Mouse (Mus musculus) liver, embryonic 11.5 days (tissue): ENCODE results near the gene Majin. TPM values are rescaled to one million over a fixed set of nuclear protein-coding genes. Genes with fewer than 3 reads are reported as not detected.

Experiments used
- ATAC-seq: fragments of 200-750 bp; cut with Nextera tagmentation; replicated peaks from 2 replicates; pipeline ENCODE4 v1.8.0; 2017; ENCODE audit warnings: moderate number of reproducible peaks, mild to moderate bottlenecking, moderate TSS enrichment, moderate library complexity; ENCODE audit not compliant: low FRiP score
- DNase-seq: peaks from one replicate; pipeline ENCODE4 v3.0.0-alpha.2; 2017; ENCODE audit warnings: low spot score
- H3K27ac ChIP-seq: fragments of 300-500 bp; sonication (generic); 2 replicates; pipeline ENCODE4 v1.5.1; 2014; ENCODE audit warnings: mild to moderate bottlenecking, low read depth, low read length, control low read depth
- H3K27me3 ChIP-seq: fragments of 300-500 bp; sonication (generic); replicated peaks from 2 replicates; pipeline ENCODE4 v1.6.1; 2014; ENCODE audit warnings: low read length, mixed read lengths; ENCODE audit not compliant: control insufficient read depth, insufficient read depth
- H3K36me3 ChIP-seq: fragments of 300-500 bp; sonication (generic); 2 replicates; pipeline ENCODE4 v1.6.1; 2014; ENCODE audit warnings: mild to moderate bottlenecking, low read length, moderate library complexity, mixed read lengths; ENCODE audit not compliant: control insufficient read depth, insufficient read depth
- H3K4me1 ChIP-seq: fragments of 300-500 bp; sonication (generic); replicated peaks from 2 replicates; pipeline ENCODE4 v1.6.1; 2014; ENCODE audit warnings: low read length, mixed read lengths; ENCODE audit not compliant: control insufficient read depth, insufficient read depth
- H3K4me2 ChIP-seq: fragments of 300-500 bp; sonication (generic); 2 replicates; pipeline ENCODE4 v1.6.1; 2014; ENCODE audit warnings: mild to moderate bottlenecking, control low read depth, moderate library complexity
- H3K4me3 ChIP-seq: fragments of 300-500 bp; sonication (generic); 2 replicates; pipeline ENCODE4 v1.5.1; 2014; ENCODE audit warnings: low read depth, low read length, control low read depth
- H3K9ac ChIP-seq: fragments of 300-500 bp; sonication (generic); 2 replicates; pipeline ENCODE4 v1.6.1; 2014; ENCODE audit warnings: low read depth, low read length, control low read depth
- H3K9me3 ChIP-seq: fragments of 300-500 bp; sonication (generic); 2 replicates; pipeline ENCODE4 v1.6.1; 2016; ENCODE audit warnings: low read length, inconsistent platforms, mixed read lengths; ENCODE audit not compliant: control insufficient read depth
- WGBS: fragments of 180-500 bp; shearing (Covaris S2); extraction: QIAGEN DNeasy Blood & Tissue Kit; methylation state at CpG from one replicate; pipeline ENCODE4 v1.1.7; 2014; 5-methylcytosine and 5-hydroxymethylcytosine counted together
- polyA plus RNA-seq: library from polyadenylated mRNA; unstranded; fragments of >200 nt; fragmentation: Nextera tagmentation; extraction: Ambion mirVana; gene quantifications from 2 replicates; pipeline ENCODE4 v1.2.1, GENCODE M21; 2014

Gene Majin
- polyA plus RNA-seq, 1 experiment from 2014 or later: not detected

DNA sequence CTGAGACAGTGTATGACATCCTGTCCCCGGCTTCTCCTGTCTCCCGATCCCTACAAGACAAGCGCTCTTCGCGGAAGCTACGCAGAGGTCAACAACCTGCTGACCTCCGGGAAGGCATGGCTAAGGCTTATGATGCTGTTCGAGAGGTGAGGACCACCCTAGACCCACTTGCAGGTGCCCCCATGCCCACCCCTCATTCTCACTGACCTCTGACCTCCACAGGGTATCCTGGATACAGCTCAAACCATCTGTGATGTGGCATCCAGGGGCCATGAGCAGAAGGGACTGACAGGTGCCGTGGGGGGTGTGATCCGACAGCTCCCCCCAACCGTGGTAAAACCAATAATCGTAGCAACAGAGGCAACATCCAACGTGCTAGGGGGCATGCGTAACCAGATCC is 77.2 kb downstream of the Majin start:
- Histone ChIP-seq H3K4me3 (no peak overlapping the region), H3K36me3 (peaks cover 23% of the 10 kb centered on the region), H3K27me3 (no peaks in the 10 kb centered on the region), H3K4me1 (no peaks in the 10 kb centered on the region), H3K9ac (no peak overlapping the region), H3K4me2 (no peak overlapping the region), H3K27ac (no peak overlapping the region), H3K9me3 (peaks cover 2% of the 10 kb centered on the region; the same call in 1 of the 2 replicates)
- 93% methylated on average over 14 of the region's 14 CpGs for WGBS
- no peak for DNase-seq
- ATAC-seq: no peak

- H3K4me2 ChIP-seq: no peak overlapping the region
- no peak; the same call in 1 of the 2 replicates for ATAC-seq
- WGBS: 52% methylated on average over 7 of the region's 7 CpGs
- H3K27ac ChIP-seq: 0 out of 2 replicates have a peak overlapping the region, but pooled peaks have one; percentile 11
- H3K27me3 ChIP-seq: no peaks in the 10 kb centered on the region
- peak; percentile 78 for DNase-seq
- H3K9me3 ChIP-seq: peaks cover 2% of the 10 kb centered on the region; the same call in 1 of the 2 replicates
- no peaks in the 10 kb centered on the region for H3K4me1 ChIP-seq
- H3K4me3 ChIP-seq: no peak overlapping the region
- no peak overlapping the region for H3K9ac ChIP-seq
- H3K36me3 ChIP-seq: peaks cover 19% of the 10 kb centered on the region
These were observed 78.0 kb downstream of the Majin start for GRCm38 (mm10) chr19:6262222-6262621.

DNA sequence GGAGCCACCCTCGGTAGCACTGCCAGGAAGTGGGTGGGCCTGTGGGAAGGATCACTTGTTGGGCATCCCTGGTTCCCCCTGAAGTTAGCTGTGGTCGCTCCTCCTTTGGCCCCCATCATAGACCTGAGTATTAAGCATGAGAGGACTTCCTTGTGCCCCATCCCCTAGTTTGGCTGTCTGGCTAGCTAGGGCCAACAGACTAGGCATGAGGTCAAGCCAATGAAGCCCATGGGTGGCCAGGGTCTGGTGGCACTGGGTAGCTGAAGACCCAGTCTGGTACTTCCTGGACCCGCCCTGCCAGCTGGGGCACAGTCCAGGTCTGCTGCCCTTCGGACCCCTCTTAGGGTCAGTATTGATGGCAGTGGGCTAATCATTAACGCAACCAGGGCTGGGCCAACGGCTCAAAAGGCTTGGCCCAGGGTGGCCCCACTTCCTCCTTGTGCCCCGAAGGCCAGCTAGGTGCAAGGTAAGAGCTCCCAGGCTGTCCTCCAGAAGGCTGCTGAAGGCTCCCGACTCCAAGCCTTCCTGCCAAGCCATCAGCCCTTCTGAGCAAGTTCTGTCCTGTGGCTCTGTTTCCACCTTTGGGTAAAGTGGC is 78.7 kb downstream of the Majin start:
- Histone ChIP-seq H3K4me1 (no peaks in the 10 kb centered on the region), H3K36me3 (peaks cover 15% of the 10 kb centered on the region), H3K4me2 (peak overlapping the region; percentile 54; the same call in 1 of the 2 replicates), H3K9me3 (peaks cover 2% of the 10 kb centered on the region; the same call in 1 of the 2 replicates), H3K27ac (0 out of 2 replicates have a peak overlapping the region, but pooled peaks have one; percentile 11), H3K9ac (peak overlapping the region; percentile 39), H3K27me3 (no peaks in the 10 kb centered on the region), H3K4me3 (peak overlapping the region; percentile 30)
- DNase-seq (no peak), ATAC-seq (peak; percentile 67)
- WGBS: 67% methylated on average over 8 of the region's 8 CpGs

- H3K36me3 ChIP-seq: peaks cover 13% of the 10 kb centered on the region
- H3K4me3 ChIP-seq: peak overlapping the region; percentile 30
- peak overlapping the region; percentile 39; the same call in 1 of the 2 replicates for H3K9ac ChIP-seq
- no peaks in the 10 kb centered on the region for H3K27me3 ChIP-seq
- no peak overlapping the region for H3K27ac ChIP-seq
- 61% methylated on average over 9 of the region's 9 CpGs for WGBS
- H3K4me2 ChIP-seq: peak overlapping the region; percentile 54
- DNase-seq (no peak), ATAC-seq (no peak)
- H3K4me1 ChIP-seq: no peaks in the 10 kb centered on the region
- peaks cover 2% of the 10 kb centered on the region; the same call in 1 of the 2 replicates for H3K9me3 ChIP-seq
These were observed 80.0 kb downstream of the Majin start for GRCm38 (mm10) chr19:6264200-6264599.

DNA sequence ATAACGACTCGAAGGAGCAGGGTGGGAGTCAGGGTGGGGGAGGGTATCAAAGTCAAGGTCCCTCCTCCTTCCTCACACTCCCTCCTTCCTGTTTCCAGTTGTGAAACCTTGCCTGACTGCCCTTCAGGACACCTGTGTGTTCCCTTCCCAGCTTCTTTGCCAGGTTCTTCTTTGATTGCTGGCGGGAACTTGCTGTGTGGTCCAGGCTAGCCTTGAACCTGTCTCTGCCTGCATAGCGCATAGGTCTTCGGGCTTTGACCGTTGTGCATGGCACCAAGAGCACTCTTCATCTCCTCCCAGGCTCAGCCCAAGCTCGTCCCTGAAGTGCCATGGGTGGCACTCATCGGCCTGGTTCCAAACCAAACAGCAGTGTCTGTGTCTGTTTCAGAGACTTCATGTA is 80.8 kb downstream of the Majin start:
- H3K4me2 ChIP-seq: peak overlapping the region; percentile 54
- peak overlapping the region; percentile 2; the same call in 1 of the 2 replicates for H3K4me3 ChIP-seq
- peaks cover 12% of the 10 kb centered on the region for H3K36me3 ChIP-seq

DNA sequence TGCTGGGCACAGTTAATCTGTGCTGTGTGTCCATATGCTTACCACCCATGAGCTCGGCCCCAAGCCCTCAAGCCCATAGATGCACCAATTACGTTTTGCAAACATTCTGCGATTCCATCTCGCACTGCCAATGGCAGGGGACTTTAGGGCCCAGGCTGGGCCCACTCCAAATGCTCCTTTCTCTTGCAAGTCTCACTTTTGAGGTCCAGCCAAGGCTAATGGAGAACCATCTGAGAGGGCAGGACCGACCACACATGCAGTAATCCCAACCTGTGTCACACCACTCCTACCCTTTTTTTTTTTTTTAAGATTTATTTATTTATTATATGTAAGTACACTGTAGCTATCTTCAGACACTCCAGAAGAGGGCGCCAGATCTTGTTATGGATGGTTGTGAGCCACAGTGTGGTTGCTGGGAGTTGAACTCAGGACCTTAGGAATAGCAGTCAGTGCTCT is 81.6 kb downstream of the Majin start:
- H3K27me3 ChIP-seq: no peaks in the 10 kb centered on the region
- H3K9me3 ChIP-seq: peaks cover 2% of the 10 kb centered on the region; the same call in 1 of the 2 replicates
- no peak overlapping the region for H3K27ac ChIP-seq
- peaks cover 6% of the 10 kb centered on the region for H3K36me3 ChIP-seq
- H3K4me1 ChIP-seq: no peaks in the 10 kb centered on the region
- H3K9ac ChIP-seq: no peak overlapping the region
- H3K4me2 ChIP-seq: no peak overlapping the region; the same call in 1 of the 2 replicates
- no peak overlapping the region for H3K4me3 ChIP-seq
- DNase-seq: no peak
- WGBS: 67% methylated on average over 6 of the region's 6 CpGs
- no peak for ATAC-seq

More for the DNA sequence above, 80.8 kb downstream of the Majin start:
- H3K9ac ChIP-seq: no peak overlapping the region
- H3K27me3 ChIP-seq: no peaks in the 10 kb centered on the region
- no peaks in the 10 kb centered on the region for H3K4me1 ChIP-seq
- 75% methylated on average over 8 of the region's 8 CpGs for WGBS
- H3K9me3 ChIP-seq: peaks cover 2% of the 10 kb centered on the region; the same call in 1 of the 2 replicates
- DNase-seq (no peak), ATAC-seq (no peak)
- H3K27ac ChIP-seq: no peak overlapping the region

DNA sequence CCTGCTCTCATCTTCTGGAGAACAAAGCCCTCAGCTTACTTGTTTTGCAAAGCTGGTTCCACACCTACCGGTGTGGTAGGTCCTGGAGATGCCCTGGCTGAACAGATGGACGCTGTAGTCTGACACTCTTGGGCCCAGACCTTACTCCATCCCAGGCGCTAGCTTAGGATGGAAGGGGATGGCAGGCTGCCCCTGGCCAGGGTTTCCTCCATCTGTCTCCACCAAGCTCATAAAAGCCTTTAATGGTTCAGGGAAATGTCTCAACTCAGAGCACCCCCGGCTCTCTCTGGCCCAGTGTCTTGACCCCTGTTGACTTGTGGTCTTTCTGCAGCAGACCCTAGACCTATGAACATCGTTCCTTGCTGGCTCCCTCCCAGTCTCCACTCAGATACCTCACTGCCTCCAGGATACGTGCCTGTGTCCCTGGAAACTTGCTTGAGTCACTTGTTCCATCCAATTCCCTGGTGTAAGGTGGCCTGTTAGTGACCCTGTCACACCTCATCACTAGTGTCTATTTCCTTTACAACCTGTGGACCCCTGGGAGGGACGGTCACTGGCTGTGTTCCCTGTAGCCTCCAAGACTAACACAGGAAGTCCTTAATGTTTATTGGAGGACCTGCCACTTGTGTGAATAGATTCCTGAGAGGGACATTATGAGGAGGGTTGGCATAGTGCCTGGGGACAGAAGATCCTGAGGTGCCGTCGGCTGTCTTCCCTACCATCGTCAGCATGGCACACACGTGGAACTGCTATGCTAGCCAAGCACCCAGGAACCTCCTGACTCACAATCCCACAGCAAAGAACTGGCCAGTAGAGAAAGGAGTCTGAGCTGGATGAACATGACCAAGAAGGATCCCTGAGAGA is 83.3 kb downstream of the Majin start:
- Histone ChIP-seq H3K9me3 (no peaks in the 10 kb centered on the region), H3K4me2 (no peak overlapping the region), H3K27me3 (no peaks in the 10 kb centered on the region), H3K9ac (no peak overlapping the region), H3K4me3 (no peak overlapping the region), H3K4me1 (no peaks in the 10 kb centered on the region), H3K36me3 (no peaks in the 10 kb centered on the region), H3K27ac (no peak overlapping the region)
- 66% methylated on average over 11 of the region's 11 CpGs for WGBS
- DNase-seq (no peak), ATAC-seq (0 out of 2 replicates have a peak, but pooled peaks have one; percentile 6)

DNA sequence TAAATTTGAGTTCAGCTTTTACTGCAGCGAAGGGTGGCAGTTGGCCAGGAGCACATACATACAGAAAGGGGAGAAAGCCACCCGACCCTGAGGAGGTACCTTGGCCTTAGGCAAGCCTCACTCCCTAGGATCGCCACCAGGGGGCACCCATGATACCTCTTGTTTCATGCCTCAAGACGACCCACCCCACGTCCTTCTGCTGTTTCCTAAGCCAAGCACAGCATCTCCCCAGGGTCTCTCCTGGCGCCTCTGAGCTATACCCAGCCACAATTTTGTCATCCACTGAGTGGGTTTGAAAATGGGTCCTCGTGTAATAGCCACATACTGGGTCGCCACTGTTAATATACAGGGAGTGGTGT is 84.0 kb downstream of the Majin start:
- Histone ChIP-seq H3K4me1 (no peaks in the 10 kb centered on the region), H3K36me3 (no peaks in the 10 kb centered on the region), H3K4me2 (no peak overlapping the region), H3K4me3 (no peak overlapping the region), H3K27ac (no peak overlapping the region), H3K9ac (no peak overlapping the region), H3K27me3 (no peaks in the 10 kb centered on the region), H3K9me3 (no peaks in the 10 kb centered on the region)
- WGBS: 15% methylated on average over 8 of the region's 8 CpGs
- ATAC-seq: peak; percentile 60
- peak; percentile 81 for DNase-seq
